23 mouse cellular contexts compared by ENCODE assay signal in genomic region chr5:75754356-75754755, GRCm38 (mm10).
A peak's percentile ranks its signal among the peaks of the same experiment; 100 is the strongest.
DNase-seq lines count a peak whose midpoint lies in the region; ATAC-seq and TF ChIP-seq lines count a peak whose summit lies in the region.
"Had no signal": no experiment of that assay in that cellular context is flagged by ENCODE, and none has a peak within 500 bp of the region (broad histone marks: within the 10 kb centered on the region; RNA-seq: fewer than 3 reads in every experiment).

No protein-coding gene starts in this region.

- peak; percentile 51 for DNase-seq in midbrain, embryonic 10.5 days (ENCODE audit: low spot score)
- DNase-seq in ZHBTc4 (ENCODE audit: low read depth, low spot score) = peak; percentile 43
- no peak for DNase-seq in hindbrain, embryonic 10.5 days (ENCODE audit: low spot score)
- DNase-seq in left cerebral cortex, adult 18-20 months (ENCODE audit: low spot score in 2 of 2) = no peak
- DNase-seq in cerebellum, adult 2 months = no peak
- DNase-seq: adrenal gland, adult 8-10 months; cerebellum, adult 11 months; gastrocnemius, adult 2 months; heart, adult 11 months; heart, postnatal 36 days; kidney, postnatal 25 days; right cerebral cortex, adult 18-20 months; thymus, adult 2 months had no signal

- no peaks in the 10 kb centered on the region for H3K9me3 ChIP-seq in midbrain, embryonic 10.5 days (replicated peaks)
- H3K9me3 ChIP-seq in midbrain, embryonic 13.5 days = no peaks in the 10 kb centered on the region
- H3K9me3 ChIP-seq in hindbrain, embryonic 10.5 days = no peaks in the 10 kb centered on the region
- H3K9me3 ChIP-seq in midbrain, embryonic 15.5 days = no peaks in the 10 kb centered on the region
- H3K9me3 ChIP-seq: forebrain, embryonic 13.5 days; G1E; heart, embryonic 13.5 days; liver, embryonic 12.5 days; lung, embryonic 15.5 days; stomach, embryonic 15.5 days had no signal

- no peak overlapping the region for H3K4me3 ChIP-seq in midbrain, embryonic 10.5 days
- no peak overlapping the region for H3K4me3 ChIP-seq in midbrain, embryonic 13.5 days (replicated peaks)
- no peak overlapping the region for H3K4me3 ChIP-seq in hindbrain, embryonic 10.5 days
- no peak overlapping the region for H3K4me3 ChIP-seq in midbrain, embryonic 15.5 days
- no peak overlapping the region for H3K4me3 ChIP-seq in cerebellum, adult 2 months (replicated peaks; ENCODE audit: insufficient read depth, low read depth, low read length)
- H3K4me3 ChIP-seq: forebrain, embryonic 13.5 days; gastrocnemius, adult 2 months; heart, embryonic 13.5 days; liver, embryonic 12.5 days; lung, embryonic 15.5 days; stomach, embryonic 15.5 days had no signal

- peak overlapping the region; percentile 68 for H3K27ac ChIP-seq in midbrain, embryonic 10.5 days (replicated peaks)
- no peak overlapping the region for H3K27ac ChIP-seq in midbrain, embryonic 13.5 days
- H3K27ac ChIP-seq in hindbrain, embryonic 10.5 days = peak overlapping the region; percentile 54
- H3K27ac ChIP-seq in midbrain, embryonic 15.5 days = peak overlapping the region; percentile 5; the same call in 1 of the 2 replicates
- no peak overlapping the region for H3K27ac ChIP-seq in cerebellum, adult 2 months (ENCODE audit: insufficient read depth, low read length)
- H3K27ac ChIP-seq: forebrain, embryonic 13.5 days; gastrocnemius, adult 2 months; heart, embryonic 13.5 days; liver, embryonic 12.5 days; lung, embryonic 15.5 days; macrophage had no signal

- H3K27me3 ChIP-seq in midbrain, embryonic 10.5 days (ENCODE audit: low read depth, poor library complexity, severe bottlenecking) = no peaks in the 10 kb centered on the region
- peaks cover 3% of the 10 kb centered on the region; the same call in 1 of the 2 replicates for H3K27me3 ChIP-seq in midbrain, embryonic 13.5 days
- no peaks in the 10 kb centered on the region for H3K27me3 ChIP-seq in hindbrain, embryonic 10.5 days (ENCODE audit: insufficient read depth, poor library complexity, severe bottlenecking)
- no peaks in the 10 kb centered on the region for H3K27me3 ChIP-seq in midbrain, embryonic 15.5 days (replicated peaks)
- H3K27me3 ChIP-seq in cerebellum, adult 2 months (ENCODE audit: control insufficient read depth, insufficient read depth, low read length) = no peaks in the 10 kb centered on the region
- H3K27me3 ChIP-seq: forebrain, embryonic 13.5 days; lung, embryonic 15.5 days; stomach, embryonic 15.5 days had no signal

- TF ChIP-seq POLR2A in cerebellum, adult 2 months (IDR thresholded peaks at IDR 0.05; ENCODE audit: borderline replicate concordance, insufficient read depth, low read length) = no peak

- H3K36me3 ChIP-seq in midbrain, embryonic 10.5 days = no peaks in the 10 kb centered on the region
- no peaks in the 10 kb centered on the region for H3K36me3 ChIP-seq in midbrain, embryonic 13.5 days
- H3K36me3 ChIP-seq in hindbrain, embryonic 10.5 days = no peaks in the 10 kb centered on the region
- H3K36me3 ChIP-seq in midbrain, embryonic 15.5 days (replicated peaks) = no peaks in the 10 kb centered on the region
- H3K36me3 ChIP-seq: G1E; heart, embryonic 13.5 days; liver, embryonic 12.5 days; lung, embryonic 15.5 days; stomach, embryonic 15.5 days had no signal

- H3K4me1 ChIP-seq in midbrain, embryonic 10.5 days = peaks cover 22% of the 10 kb centered on the region
- peaks cover 14% of the 10 kb centered on the region for H3K4me1 ChIP-seq in midbrain, embryonic 13.5 days (replicated peaks)
- peaks cover 20% of the 10 kb centered on the region for H3K4me1 ChIP-seq in hindbrain, embryonic 10.5 days (replicated peaks)
- 0 out of 2 replicates have a peak, but pooled peaks cover 3% of the 10 kb centered on the region for H3K4me1 ChIP-seq in midbrain, embryonic 15.5 days
- H3K4me1 ChIP-seq in cerebellum, adult 2 months (ENCODE audit: control insufficient read depth, insufficient read depth, low read length) = no peaks in the 10 kb centered on the region
- H3K4me1 ChIP-seq: stomach, embryonic 15.5 days had no signal

- H3K4me2 ChIP-seq in midbrain, embryonic 13.5 days (replicated peaks) = no peak overlapping the region
- no peak overlapping the region for H3K4me2 ChIP-seq in midbrain, embryonic 15.5 days
- H3K4me2 ChIP-seq: forebrain, embryonic 13.5 days; heart, embryonic 13.5 days; liver, embryonic 12.5 days; stomach, embryonic 15.5 days had no signal

- no peak for ATAC-seq in midbrain, embryonic 13.5 days
- no peak for ATAC-seq in midbrain, embryonic 15.5 days (replicated peaks)
- ATAC-seq: forebrain, embryonic 13.5 days; intestine, embryonic 16.5 days; liver, embryonic 12.5 days had no signal

- no peak for TF ChIP-seq CTCF in cerebellum, adult 2 months (IDR thresholded peaks at IDR 0.05; ENCODE audit: borderline replicate concordance, insufficient read depth, low read depth, low read length)

- H3K9ac ChIP-seq in midbrain, embryonic 13.5 days (replicated peaks) = no peak overlapping the region
- no peak overlapping the region for H3K9ac ChIP-seq in midbrain, embryonic 15.5 days
- H3K9ac ChIP-seq: forebrain, embryonic 13.5 days; heart, embryonic 13.5 days; liver, embryonic 12.5 days; lung, embryonic 15.5 days; stomach, embryonic 15.5 days had no signal

- 49% methylated on average over 7 of the region's 7 CpGs for WGBS in midbrain, embryonic 10.5 days
- WGBS in midbrain, embryonic 13.5 days = 33% methylated on average over 7 of the region's 7 CpGs
- WGBS in hindbrain, embryonic 10.5 days = 46% methylated on average over 7 of the region's 7 CpGs
- WGBS in midbrain, embryonic 15.5 days = 28% methylated on average over 7 of the region's 7 CpGs
- 42% methylated on average over 7 of the region's 7 CpGs for WGBS in cerebellum, adult 2 months

Comparison
In these comparisons a context has a peak if more than half of its experiments do, and no peak if none do; other contexts are left out.
1. H3K27ac ChIP-seq: peak in midbrain, embryonic 10.5 days (single experiment), hindbrain, embryonic 10.5 days (single experiment) and midbrain, embryonic 15.5 days (single experiment); none in midbrain, embryonic 13.5 days (single experiment) and cerebellum, adult 2 months (single experiment).
2. DNase-seq: peak in midbrain, embryonic 10.5 days (single experiment) and ZHBTc4 (single experiment); none in hindbrain, embryonic 10.5 days (single experiment), left cerebral cortex, adult 18-20 months (0 of 2) and cerebellum, adult 2 months (0 of 2).